Mouse (Mus musculus) frontal cortex, postnatal 25 days (tissue): ENCODE data around the gene Pdia3.
"Not testable (repeated sequence)": the region's sequence is repeated elsewhere in the genome, so short reads cannot be mapped to it uniquely, and the experiment has no call there.

Experiments used
- DNase-seq, 2 experiments: peaks; one replicate each; pipeline ENCODE4 v3.0.0; 2022; ENCODE audit warnings: low spot score in 2 of 2

Gene Pdia3

GRCm38 (mm10) chr2:121442259-121443067 lies 28.9 kb downstream of the Pdia3 start:
- no peak for DNase-seq

- no peak for DNase-seq
Measured at GRCm38 (mm10) chr2:121443068-121443349, 29.4 kb downstream of the Pdia3 start.

- no peak for DNase-seq
Measured at GRCm38 (mm10) chr2:121444178-121444577, 30.6 kb downstream of the Pdia3 start, which contains the start of gene Ell3. Ell3 (minus strand) TSS chr2:121444278.

- DNase-seq: no peak
Measured at GRCm38 (mm10) chr2:121445117-121445516, 31.5 kb downstream of the Pdia3 start.

GRCm38 (mm10) chr2:121446506-121446905 lies 32.9 kb downstream of the Pdia3 start:
- no peak for DNase-seq

GRCm38 (mm10) chr2:121447006-121447405 lies 33.4 kb downstream of the Pdia3 start:
- DNase-seq: no peak

- no peak for DNase-seq
Measured at GRCm38 (mm10) chr2:121448136-121448535, 34.6 kb downstream of the Pdia3 start.

GRCm38 (mm10) chr2:121448739-121449535 lies 35.4 kb downstream of the Pdia3 start, which contains the start of gene Serf2:
Serf2 (plus strand) TSS chr2:121449195.
- peak; percentile 94 to 97 for DNase-seq

GRCm38 (mm10) chr2:121449545-121450011 lies 36.0 kb downstream of the Pdia3 start:
- DNase-seq: no peak

- no peak for DNase-seq
Measured at GRCm38 (mm10) chr2:121450093-121450492, 36.5 kb downstream of the Pdia3 start.

GRCm38 (mm10) chr2:121452361-121452760 lies 38.8 kb downstream of the Pdia3 start:
- no peak for DNase-seq

GRCm38 (mm10) chr2:121452990-121453389 lies 39.4 kb downstream of the Pdia3 start, which contains the start of gene Hypk:
Hypk (plus strand) TSS chr2:121453290.
- no peak for DNase-seq

GRCm38 (mm10) chr2:121453917-121454316 lies 40.3 kb downstream of the Pdia3 start:
- no peak for DNase-seq

GRCm38 (mm10) chr2:121455534-121455933 lies 42.0 kb downstream of the Pdia3 start:
- no peak for DNase-seq

GRCm38 (mm10) chr2:121456692-121457642 lies 43.4 kb downstream of the Pdia3 start, which contains the start of gene Serinc4:
Serinc4 (minus strand) TSS chr2:121456781.
- DNase-seq: peak; percentile 68 to 70

- DNase-seq: no peak
Measured at GRCm38 (mm10) chr2:121460071-121460470, 46.5 kb downstream of the Pdia3 start.

- DNase-seq: not testable (repeated sequence)
Measured at GRCm38 (mm10) chr2:121468982-121469381, 55.4 kb downstream of the Pdia3 start.

- not testable (repeated sequence) for DNase-seq
Measured at GRCm38 (mm10) chr2:121472783-121473182, 59.2 kb downstream of the Pdia3 start.

GRCm38 (mm10) chr2:121473301-121474179 lies 60.0 kb downstream of the Pdia3 start, which contains the start of gene Mfap1b:
Mfap1b (minus strand) TSS chr2:121474067.
- DNase-seq: peak; percentile 44 to 74

GRCm38 (mm10) chr2:121474180-121474535 lies 60.6 kb downstream of the Pdia3 start:
- DNase-seq: no peak
